Mouse (Mus musculus): ENCODE measurements around the gene Cbx7. TPM values are rescaled to one million over a fixed set of nuclear protein-coding genes. Genes with fewer than 3 reads are reported as not detected.

The Cbx7 gene
- total and polyA plus RNA-seq, 3 experiments: 2.9 to 11.1 TPM; not detected in 1

GRCm38 (mm10) chr15:79953470-79953869 lies 17.4 kb downstream of the Cbx7 start:
- no peak for TF ChIP-seq MEF2A (IDR thresholded peaks at IDR 0.05; ENCODE audit: extremely low read depth, insufficient replicate concordance, low read depth, low read length, poor library complexity, severe bottlenecking)
- Histone ChIP-seq H3K27me3 (ENCODE audit: control insufficient read depth in 1 of 2, insufficient read depth in 2 of 2, low read length in 2 of 2) (no peaks in the 10 kb centered on the region), H3K27ac (ENCODE audit: control insufficient read depth, low read depth, low read length) (no peak overlapping the region), H3K9me3 (replicated peaks; ENCODE audit: insufficient read depth, low read length) (no peaks in the 10 kb centered on the region), H3K9ac (ENCODE audit: control insufficient read depth, low read depth, low read length, poor library complexity, severe bottlenecking) (no peak overlapping the region), H3K79me2 (ENCODE audit: control insufficient read depth, insufficient read depth, low read length, poor library complexity) (no peaks in the 10 kb centered on the region), H3K36me3 (ENCODE audit: control insufficient read depth in 1 of 2, insufficient read depth in 2 of 2, low read length in 2 of 2) (no peaks in the 10 kb centered on the region), H3K4me3 (ENCODE audit: control insufficient read depth in 1 of 2, insufficient read depth in 1 of 2, low read depth in 2 of 2, low read length in 2 of 2) (no peak overlapping the region), H3K4me1 (ENCODE audit: control insufficient read depth in 1 of 2, insufficient read depth in 2 of 2, low read length in 2 of 2) (no peaks in the 10 kb centered on the region)
- no peak for DNase-seq (ENCODE audit: low read depth, low spot score)

- no peaks in the 10 kb centered on the region for H3K27me3 ChIP-seq (ENCODE audit: control insufficient read depth in 1 of 2, insufficient read depth in 2 of 2, low read length in 2 of 2)
- no peaks in the 10 kb centered on the region for H3K9me3 ChIP-seq (replicated peaks; ENCODE audit: insufficient read depth, low read length)
- H3K4me1 ChIP-seq (ENCODE audit: control insufficient read depth in 1 of 2, insufficient read depth in 2 of 2, low read length in 2 of 2): no peaks in the 10 kb centered on the region
- no peak overlapping the region for H3K4me3 ChIP-seq (ENCODE audit: control insufficient read depth in 1 of 2, insufficient read depth in 1 of 2, low read depth in 2 of 2, low read length in 2 of 2)
- no peak for DNase-seq (ENCODE audit: low read depth, low spot score)
- no peak for TF ChIP-seq E2F4 (IDR thresholded peaks at IDR 0.05; ENCODE audit: borderline replicate concordance, low read depth, low read length)
- TF ChIP-seq HCFC1 (IDR thresholded peaks at IDR 0.05; ENCODE audit: low read depth, low read length): no peak
- no peaks in the 10 kb centered on the region for H3K79me2 ChIP-seq (ENCODE audit: control insufficient read depth, insufficient read depth, low read length, poor library complexity)
- no peaks in the 10 kb centered on the region for H3K36me3 ChIP-seq (ENCODE audit: control insufficient read depth in 1 of 2, insufficient read depth in 2 of 2, low read length in 2 of 2)
- H3K27ac ChIP-seq (ENCODE audit: control insufficient read depth, low read depth, low read length): no peak overlapping the region
- no peak overlapping the region for H3K9ac ChIP-seq (ENCODE audit: control insufficient read depth, low read depth, low read length, poor library complexity, severe bottlenecking)
Measured at GRCm38 (mm10) chr15:79952504-79953231, 18.3 kb downstream of the Cbx7 start.

- Histone ChIP-seq H3K79me2 (ENCODE audit: control insufficient read depth, insufficient read depth, low read length, poor library complexity) (no peaks in the 10 kb centered on the region), H3K36me3 (ENCODE audit: control insufficient read depth in 1 of 2, insufficient read depth in 2 of 2, low read length in 2 of 2) (no peaks in the 10 kb centered on the region), H3K4me3 (ENCODE audit: control insufficient read depth in 1 of 2, insufficient read depth in 1 of 2, low read depth in 2 of 2, low read length in 2 of 2) (no peak overlapping the region), H3K9ac (ENCODE audit: control insufficient read depth, low read depth, low read length, poor library complexity, severe bottlenecking) (no peak overlapping the region), H3K27ac (ENCODE audit: control insufficient read depth, low read depth, low read length) (no peak overlapping the region), H3K27me3 (ENCODE audit: control insufficient read depth in 1 of 2, insufficient read depth in 2 of 2, low read length in 2 of 2) (no peaks in the 10 kb centered on the region), H3K4me1 (ENCODE audit: control insufficient read depth in 1 of 2, insufficient read depth in 2 of 2, low read length in 2 of 2) (no peaks in the 10 kb centered on the region), H3K9me3 (replicated peaks; ENCODE audit: insufficient read depth, low read length) (no peaks in the 10 kb centered on the region)
- TF ChIP-seq MAX (IDR thresholded peaks at IDR 0.05; ENCODE audit: low read length) (no peak), ZKSCAN1 (IDR thresholded peaks at IDR 0.05; ENCODE audit: low read depth, low read length) (peak; percentile 53; the same call in 1 of the 2 replicates)
- no peak for DNase-seq (ENCODE audit: low read depth, low spot score)
Measured at GRCm38 (mm10) chr15:79951730-79952503, 19.0 kb downstream of the Cbx7 start.

- Histone ChIP-seq H3K9me3 (replicated peaks; ENCODE audit: insufficient read depth, low read length) (no peaks in the 10 kb centered on the region), H3K36me3 (ENCODE audit: control insufficient read depth in 1 of 2, insufficient read depth in 2 of 2, low read length in 2 of 2) (no peaks in the 10 kb centered on the region), H3K4me1 (ENCODE audit: control insufficient read depth in 1 of 2, insufficient read depth in 2 of 2, low read length in 2 of 2) (no peaks in the 10 kb centered on the region), H3K4me3 (ENCODE audit: control insufficient read depth in 1 of 2, insufficient read depth in 1 of 2, low read depth in 2 of 2, low read length in 2 of 2) (no peak overlapping the region), H3K27me3 (ENCODE audit: control insufficient read depth in 1 of 2, insufficient read depth in 2 of 2, low read length in 2 of 2) (no peaks in the 10 kb centered on the region), H3K79me2 (ENCODE audit: control insufficient read depth, insufficient read depth, low read length, poor library complexity) (no peaks in the 10 kb centered on the region), H3K9ac (ENCODE audit: control insufficient read depth, low read depth, low read length, poor library complexity, severe bottlenecking) (no peak overlapping the region), H3K27ac (ENCODE audit: control insufficient read depth, low read depth, low read length) (no peak overlapping the region)
- no peak for DNase-seq (ENCODE audit: low read depth, low spot score)
- TF ChIP-seq MXI1 (IDR thresholded peaks at IDR 0.05; ENCODE audit: low read depth, low read length): no peak
- TF ChIP-seq GABPA (IDR thresholded peaks at IDR 0.05; ENCODE audit: low read depth, low read length): no peak
- no peak for TF ChIP-seq CHD2 (IDR thresholded peaks at IDR 0.05; ENCODE audit: low read length)
- no peak for TF ChIP-seq CTCF (IDR thresholded peaks at IDR 0.05 in 2 of 3, conservative IDR thresholded peaks at IDR 0.05 in 1 of 3; ENCODE audit: control insufficient read depth in 1 of 3, insufficient read depth in 1 of 3, low read depth in 2 of 3, low read length in 3 of 3, poor library complexity in 1 of 3, severe bottlenecking in 1 of 3)
- no peak for TF ChIP-seq ETS1 (IDR thresholded peaks at IDR 0.05; ENCODE audit: low read depth, low read length)
- no peak for TF ChIP-seq MAZ (IDR thresholded peaks at IDR 0.05; ENCODE audit: low read depth, low read length)
- no peak for TF ChIP-seq SIN3A (IDR thresholded peaks at IDR 0.05; ENCODE audit: low read length)
- TF ChIP-seq MYC (IDR thresholded peaks at IDR 0.05; ENCODE audit: low read depth, low read length): no peak
- TF ChIP-seq EP300 (IDR thresholded peaks at IDR 0.05; ENCODE audit: low read depth in 1 of 2, low read length in 2 of 2): no peak
- TF ChIP-seq JUND (IDR thresholded peaks at IDR 0.05; ENCODE audit: low read depth, low read length): no peak
- TF ChIP-seq TCF12 (IDR thresholded peaks at IDR 0.05; ENCODE audit: low read depth, low read length): no peak
- no peak for TF ChIP-seq ZMIZ1 (IDR thresholded peaks at IDR 0.05; ENCODE audit: low read depth, low read length)
- no peak for TF ChIP-seq UBTF (IDR thresholded peaks at IDR 0.05; ENCODE audit: borderline replicate concordance, insufficient read depth, low read depth, low read length)
Measured at GRCm38 (mm10) chr15:79951226-79951625, 19.7 kb downstream of the Cbx7 start.

Measured in MEL (cell line).